Mouse (Mus musculus) kidney, postnatal 4 days (tissue): ENCODE measurements around the gene Trim40.
"Not testable (repeated sequence)": the region's sequence is repeated elsewhere in the genome, so short reads cannot be mapped to it uniquely, and the experiment has no call there.

Experiments used
- DNase-seq, 2 experiments: peaks; one replicate each; pipeline ENCODE4 v3.0.0; 2021; ENCODE audit warnings: mixed read lengths in 2 of 2

Gene Trim40

DNA sequence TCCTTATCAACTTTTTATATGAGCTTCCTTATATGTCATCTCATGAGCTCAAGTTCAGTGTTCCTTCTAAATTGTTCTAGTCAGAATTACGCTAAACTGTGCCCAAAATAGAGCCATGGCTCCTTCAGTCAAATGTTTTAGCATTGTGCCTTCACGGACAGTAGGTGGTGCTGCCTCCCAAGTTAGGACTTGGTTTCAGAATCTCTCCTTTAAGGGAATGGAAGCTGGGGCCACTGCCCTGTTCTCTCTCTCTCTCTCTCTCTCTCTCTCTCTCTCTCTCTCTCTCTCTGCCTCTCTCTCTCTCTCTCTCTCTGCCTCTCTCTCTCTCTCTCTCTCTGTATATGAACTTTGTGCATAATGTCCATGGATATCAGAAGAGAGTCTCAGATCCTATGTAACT is 2.4 kb upstream of the Trim40 start:
- DNase-seq = peak; percentile 58 to 59

DNA sequence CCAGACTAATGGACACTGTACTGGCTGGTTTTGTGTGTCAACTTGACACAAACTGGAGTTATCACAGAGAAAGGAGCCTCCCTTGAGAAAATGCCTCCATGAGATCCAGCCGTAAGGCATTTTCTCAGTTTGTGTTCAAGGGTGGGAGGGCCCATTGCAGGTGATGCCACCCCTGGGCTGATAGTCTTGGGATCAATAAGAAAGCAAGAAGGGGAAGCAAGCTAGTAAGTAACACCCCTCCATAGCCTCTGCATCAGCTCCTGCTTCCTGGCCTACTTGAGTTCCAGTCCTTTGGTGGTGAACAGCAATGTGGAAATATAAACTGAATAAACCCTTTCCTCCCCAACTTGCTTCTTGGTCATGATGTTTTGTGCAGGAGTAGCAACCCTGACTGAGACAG is 1.6 kb upstream of the Trim40 start:
- not testable (repeated sequence) for DNase-seq

DNA sequence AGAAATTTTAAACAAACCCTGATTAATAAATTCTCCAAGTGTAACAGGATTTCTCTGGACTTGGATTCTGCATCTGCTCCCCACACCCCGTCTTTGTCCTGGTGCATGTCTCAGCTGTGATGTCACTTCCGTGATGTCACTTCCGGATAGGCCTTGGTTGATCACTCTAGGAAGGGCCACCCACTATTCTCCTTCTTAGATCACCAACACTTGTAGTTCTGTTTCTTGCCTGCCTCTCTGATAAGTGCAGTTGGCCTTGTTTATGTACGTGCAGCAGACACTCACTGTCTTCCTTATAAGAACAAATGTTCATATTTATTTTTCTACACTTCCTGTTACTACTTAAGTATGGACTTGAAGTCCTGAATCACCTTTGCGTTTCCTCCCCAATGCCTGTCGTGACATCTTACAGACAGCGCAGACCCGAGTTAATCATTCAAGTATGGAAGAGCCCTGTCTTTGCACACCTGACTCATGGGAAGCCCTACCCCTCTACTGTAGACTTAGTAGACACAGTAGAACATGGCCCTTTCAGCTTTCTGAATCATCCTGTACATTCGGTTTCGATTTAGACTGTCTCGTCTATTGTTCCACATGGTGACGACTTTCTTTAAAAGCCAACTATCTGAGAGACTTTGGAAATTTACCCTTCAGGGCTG is 4.7 kb downstream of the Trim40 start:
- no peak for DNase-seq

DNA sequence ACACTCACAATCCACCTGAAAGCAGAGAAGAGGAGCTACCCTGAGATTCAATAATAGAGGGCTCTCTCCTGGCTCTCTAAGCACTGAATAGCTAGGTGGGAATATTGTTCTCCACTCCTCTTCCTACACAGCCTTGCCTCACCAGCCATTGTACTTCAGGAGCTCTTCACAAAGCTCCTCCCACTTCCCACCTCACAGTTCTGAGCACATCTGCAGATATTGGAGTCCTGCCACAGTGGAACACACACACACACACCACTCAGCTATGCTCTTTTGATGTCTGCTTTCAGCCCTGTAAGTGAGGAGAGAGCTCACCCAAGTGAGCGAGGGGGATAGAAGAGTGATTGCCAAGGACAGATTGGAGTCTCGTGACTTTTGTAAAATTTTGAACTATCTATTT is 6.6 kb downstream of the Trim40 start:
- no peak for DNase-seq

- no peak for DNase-seq
Observed at GRCm38 (mm10) chr17:36874636-36875035, 15.3 kb downstream of the Trim40 start.

DNA sequence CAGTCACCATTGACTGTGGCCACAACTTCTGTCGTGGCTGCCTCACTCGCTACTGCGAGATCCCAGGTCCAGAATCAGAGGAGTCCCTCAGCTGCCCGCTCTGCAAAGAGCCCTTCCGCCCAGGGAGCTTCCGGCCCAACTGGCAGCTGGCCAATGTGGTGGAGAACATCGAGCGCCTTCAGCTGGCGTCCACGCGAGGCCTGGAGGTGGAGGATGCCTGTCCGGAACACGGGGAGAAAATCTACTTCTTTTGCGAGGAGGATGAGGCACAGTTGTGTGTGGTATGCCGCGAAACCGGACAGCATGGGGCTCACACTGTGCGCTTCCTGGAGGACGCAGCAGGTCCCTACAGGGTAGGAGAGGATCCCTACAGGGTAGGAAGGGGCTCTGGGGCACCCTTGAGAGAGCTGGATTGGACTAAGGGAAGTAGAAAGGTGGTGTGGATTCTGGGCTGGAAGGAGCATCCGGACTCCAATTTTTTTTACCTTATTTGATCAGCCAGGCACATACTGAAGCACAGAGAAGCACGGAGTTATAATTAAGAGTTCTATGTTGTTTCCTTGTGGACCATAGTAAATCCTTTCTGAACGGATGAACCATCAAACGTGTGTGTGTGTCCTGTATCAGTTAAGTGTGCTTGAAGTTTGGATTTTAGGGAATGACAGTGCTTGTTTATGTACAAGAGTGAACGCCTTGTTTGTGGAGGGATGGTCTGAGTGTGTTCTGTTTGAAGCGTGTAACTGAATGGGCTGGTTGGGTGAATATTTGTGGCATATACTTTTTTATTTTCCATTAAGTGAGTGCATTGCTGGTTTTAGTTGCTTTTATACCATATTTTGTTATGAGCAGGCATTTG is 19.7 kb downstream of the Trim40 start:
- DNase-seq = peak; percentile 50 to 57

DNA sequence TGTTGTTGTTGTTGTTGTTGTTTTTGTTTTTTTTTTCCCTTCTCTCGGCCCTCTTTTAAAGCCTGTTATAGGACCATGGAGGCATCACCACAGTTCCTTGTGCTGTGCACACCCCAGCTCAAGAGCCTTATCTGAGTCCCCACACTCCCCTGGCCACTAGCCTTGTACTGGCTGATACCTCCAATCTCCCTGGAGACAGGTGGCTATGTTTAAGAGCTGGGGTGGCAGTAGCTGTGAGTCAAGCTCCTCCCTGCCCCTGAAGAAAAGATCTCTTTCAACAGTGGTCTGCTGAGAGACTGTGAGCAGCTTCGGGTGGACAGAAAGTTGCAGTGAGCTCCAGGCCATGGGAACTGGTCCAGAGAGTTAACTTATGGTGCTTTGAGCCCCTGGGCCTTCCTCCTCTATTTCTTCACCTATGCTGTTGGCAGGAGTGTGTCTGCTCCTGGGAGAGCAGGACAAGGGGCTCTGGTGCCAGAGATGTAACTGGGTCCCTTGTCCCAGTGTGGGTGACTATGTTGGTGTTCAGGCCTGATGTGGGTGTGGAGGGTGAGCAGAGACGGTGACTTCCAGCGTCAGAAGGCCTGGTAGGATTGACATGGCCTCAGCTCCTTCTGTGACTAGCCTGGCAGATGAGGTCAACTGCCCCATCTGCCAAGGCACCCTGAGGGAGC is 20.5 kb downstream of the Trim40 start, which contains the start of gene Trim10:
Gene Trim10, plus strand, starts transcription at position 291 of the 671 bp plus-strand sequence.
- DNase-seq = no peak

GRCm38 (mm10) chr17:36868836-36869235 is 21.1 kb downstream of the Trim40 start:
- DNase-seq = no peak

DNA sequence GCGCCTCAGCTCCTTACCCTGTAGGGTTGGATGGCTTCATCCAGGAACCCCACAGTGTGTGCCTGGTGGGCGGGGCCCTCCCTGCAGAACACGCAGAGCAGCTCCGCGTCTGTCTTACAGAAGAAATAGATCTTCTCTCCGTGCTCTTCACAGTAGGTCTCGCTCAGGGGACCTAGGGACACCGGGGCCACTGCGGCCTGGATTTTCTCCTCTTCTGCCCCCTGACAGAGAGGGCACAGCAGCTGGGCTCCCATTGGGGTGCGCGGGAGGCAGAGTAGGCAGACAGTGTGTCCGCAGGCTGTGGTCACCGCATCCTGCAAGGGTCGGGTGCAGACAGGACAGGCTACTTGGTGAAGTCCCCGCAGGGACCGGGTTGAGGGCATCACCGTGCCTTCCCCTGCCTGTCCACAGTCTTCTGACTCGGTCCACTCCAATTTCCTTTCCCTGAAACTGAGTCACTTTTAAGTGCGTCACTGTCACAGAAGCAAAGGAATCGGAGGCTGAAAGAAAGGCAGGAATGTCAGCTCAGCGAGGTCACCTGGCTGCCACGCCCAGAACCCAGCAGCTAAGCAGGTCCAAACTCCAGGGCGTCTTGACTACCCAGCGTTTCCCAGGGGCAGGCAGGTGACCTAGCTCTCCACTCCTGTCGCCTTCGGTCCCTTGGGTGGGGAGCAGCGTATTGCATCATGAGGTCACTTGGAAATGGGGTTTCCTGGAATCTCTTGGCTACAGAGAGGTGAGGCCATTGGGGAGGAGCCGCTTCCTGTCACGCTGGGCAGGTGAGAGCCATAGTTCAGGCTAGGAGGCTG is 23.0 kb downstream of the Trim40 start, which contains the start of gene Trim15:
Gene Trim15, minus strand, starts transcription at position 492 of the 809 bp plus-strand sequence.
- peak in 1 of 2 experiments; percentile 31 for DNase-seq

GRCm38 (mm10) chr17:36861680-36862079 is 28.2 kb downstream of the Trim40 start:
- DNase-seq = no peak

DNA sequence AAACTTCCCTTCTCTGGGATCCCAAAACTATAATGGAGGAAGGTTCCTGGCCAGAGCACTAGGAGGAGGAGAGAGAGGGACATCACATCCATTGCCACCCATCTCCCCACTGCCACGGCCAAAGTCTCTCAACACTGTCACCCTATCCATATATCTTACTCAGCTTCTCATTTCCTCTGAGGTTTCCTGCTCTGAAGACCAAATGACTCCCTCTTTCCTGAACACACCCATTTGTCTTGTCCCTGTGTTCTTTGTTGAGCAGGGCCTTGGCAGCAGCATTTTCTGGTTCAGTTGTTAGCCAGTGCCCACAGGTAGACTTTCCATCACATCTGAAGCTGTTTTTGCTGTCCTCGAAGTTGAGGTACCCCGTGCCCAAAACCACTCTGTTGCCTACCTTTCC is 31.7 kb downstream of the Trim40 start:
- no peak for DNase-seq

DNA sequence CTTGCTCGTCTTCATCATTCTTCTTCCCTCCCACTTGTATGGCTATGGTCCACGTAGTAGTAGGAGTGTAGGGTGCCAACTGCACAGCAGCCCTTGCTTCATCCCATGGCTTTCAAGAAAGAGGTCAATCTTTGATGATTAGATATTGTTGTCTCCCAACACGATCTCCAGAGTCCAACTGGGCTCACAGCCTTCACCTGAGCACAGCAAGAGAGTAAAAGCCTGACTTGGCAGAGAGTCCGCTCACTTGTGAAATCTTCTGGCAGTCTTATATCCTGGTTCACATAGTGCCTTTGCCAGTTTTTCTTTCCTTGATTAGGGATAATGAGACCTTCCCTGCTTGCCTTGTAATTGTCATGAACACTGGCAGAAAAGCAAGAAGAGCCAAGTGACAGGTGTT is 33.7 kb downstream of the Trim40 start:
- DNase-seq = no peak

GRCm38 (mm10) chr17:36855484-36855883 is 34.4 kb downstream of the Trim40 start:
- no peak for DNase-seq

DNA sequence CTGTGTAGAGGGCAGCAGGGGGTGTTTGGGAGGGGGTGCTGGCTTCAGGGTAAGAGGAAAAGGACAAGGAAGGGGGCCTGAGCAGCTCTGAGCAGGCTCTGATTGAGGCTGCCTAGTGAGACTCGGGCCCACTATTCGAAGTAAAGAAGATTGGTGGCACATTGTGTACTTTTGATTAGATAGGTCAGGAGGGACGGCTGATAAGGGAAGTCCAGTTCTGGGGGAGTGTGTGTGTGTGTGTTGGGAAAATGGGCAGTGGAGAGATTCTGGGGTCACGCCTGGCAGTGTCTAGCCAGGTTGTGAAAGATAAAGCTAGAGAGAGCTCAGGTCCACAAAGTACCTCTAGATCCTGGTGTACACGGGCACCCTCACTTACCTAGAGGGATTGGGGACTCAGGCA is 38.3 kb downstream of the Trim40 start:
- DNase-seq = no peak

- DNase-seq = peak in 1 of 2 experiments; percentile 27
Observed at GRCm38 (mm10) chr17:36851200-36851599, 38.7 kb downstream of the Trim40 start.

DNA sequence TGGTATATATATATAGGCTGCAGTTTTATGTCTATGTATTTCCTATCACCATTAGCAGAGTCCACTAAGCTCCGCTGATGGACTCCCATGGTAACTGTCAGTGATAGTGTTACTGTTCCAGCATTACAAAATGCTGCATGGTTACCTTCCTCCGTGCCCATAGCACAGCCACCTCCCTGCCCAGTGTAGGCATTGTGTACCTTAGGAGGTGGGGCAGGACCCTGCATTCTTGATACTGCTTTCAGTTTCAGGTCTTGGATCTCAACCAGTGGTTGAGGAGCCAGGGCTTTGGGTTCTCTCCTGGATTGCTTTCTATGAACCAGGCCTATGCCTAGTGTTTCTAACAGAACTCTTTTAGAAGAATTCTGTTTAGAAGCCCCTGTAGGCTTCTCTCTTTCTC is 39.9 kb downstream of the Trim40 start:
- DNase-seq = no peak

DNA sequence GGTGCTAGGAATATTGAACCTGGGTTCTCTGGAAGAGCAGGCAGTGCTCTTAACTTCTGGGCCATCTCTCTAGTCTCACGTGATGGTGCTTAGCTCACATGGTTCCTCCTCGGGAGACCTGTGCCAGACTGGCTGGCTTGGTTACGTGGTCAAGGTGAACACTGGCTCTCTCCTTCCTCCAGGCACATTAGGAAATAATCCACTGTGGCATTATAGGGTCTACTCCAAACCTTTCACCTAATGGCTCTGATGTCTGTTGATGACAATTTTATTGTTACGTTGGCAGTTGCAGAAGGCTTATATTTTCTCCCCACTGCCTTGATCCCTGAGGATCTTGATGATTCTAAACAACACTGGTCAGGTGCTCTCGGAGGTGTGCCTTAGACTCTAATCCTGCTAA is 41.0 kb downstream of the Trim40 start:
- DNase-seq = no peak

GRCm38 (mm10) chr17:36844725-36845124 is 45.2 kb downstream of the Trim40 start:
- no peak for DNase-seq

DNA sequence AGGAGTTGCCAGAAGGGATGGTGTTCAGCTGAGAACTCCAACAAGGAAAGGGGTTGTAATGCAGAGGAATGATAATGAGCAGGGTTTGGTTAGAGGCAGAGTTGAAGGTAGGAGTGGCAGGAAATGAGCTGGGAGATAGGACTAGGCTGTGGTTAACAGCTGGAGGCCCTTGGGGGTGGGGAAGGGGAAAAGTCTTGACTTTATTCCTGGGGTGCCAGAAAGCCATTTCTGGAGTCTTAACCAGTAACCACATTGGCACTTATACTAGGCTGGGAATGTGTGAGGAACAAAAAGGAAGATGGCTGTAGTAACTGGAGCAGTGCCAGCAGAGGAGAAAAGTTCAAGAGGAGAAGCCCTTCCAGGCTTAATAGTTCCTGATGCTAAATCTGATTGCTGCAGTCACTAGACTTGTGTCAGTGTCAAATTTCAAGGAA is 45.6 kb downstream of the Trim40 start:
- no peak for DNase-seq

- no peak for DNase-seq
Observed at GRCm38 (mm10) chr17:36843696-36844095, 46.2 kb downstream of the Trim40 start.

GRCm38 (mm10) chr17:36840961-36841445 is 48.9 kb downstream of the Trim40 start:
- DNase-seq = no peak

DNA sequence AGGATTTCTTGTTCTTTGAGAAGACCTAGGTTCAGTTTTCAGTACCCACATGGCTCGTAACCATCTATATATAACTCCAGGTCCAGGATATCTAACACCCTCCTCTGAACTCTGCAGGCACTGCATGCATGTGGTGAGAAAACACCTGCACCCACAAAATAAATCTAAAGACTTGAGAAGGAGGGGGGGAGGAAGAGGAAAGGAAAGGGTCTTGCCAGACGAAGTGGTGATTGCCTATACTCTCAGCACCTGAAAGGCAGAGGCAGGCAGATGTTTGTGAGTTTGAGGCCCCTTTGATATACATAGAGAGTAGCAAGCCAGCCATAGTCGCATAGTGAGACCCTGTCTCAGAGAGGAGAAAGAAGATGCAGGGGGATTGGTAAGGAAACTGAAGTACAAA is 50.0 kb downstream of the Trim40 start:
- no peak for DNase-seq
